Mouse (Mus musculus): ENCODE measurements at regions not wholly inside any gene's neighbourhood (a gene's known extent, or its start where the extent isn't known, plus 50 kb on each side); places are given as distances from the start of the nearest gene placed in this dataset.

- DNase-seq (ENCODE audit: low spot score in 2 of 2) = no peak
These were observed 88.8 kb downstream of the Bms1 start for GRCm38 (mm10) chr6:118330496-118330895.

- no peak for DNase-seq (ENCODE audit: low spot score in 2 of 2)
These were observed 91.8 kb downstream of the Bms1 start for GRCm38 (mm10) chr6:118327458-118327857.

GRCm38 (mm10) chr6:118325681-118326080 lies 93.6 kb downstream of the Bms1 start:
- DNase-seq (ENCODE audit: low spot score in 2 of 2) = no peak

- peak in 1 of 2 experiments; percentile 46 for DNase-seq (ENCODE audit: low spot score in 2 of 2)
These were observed 94.7 kb downstream of the Bms1 start for GRCm38 (mm10) chr6:118324559-118324958.

GRCm38 (mm10) chr6:118323052-118323451 lies 96.2 kb downstream of the Bms1 start:
- peak in 1 of 2 experiments; percentile 56 for DNase-seq (ENCODE audit: low spot score in 2 of 2)

- DNase-seq (ENCODE audit: low spot score in 2 of 2) = no peak
These were observed 96.6 kb downstream of the Bms1 start for GRCm38 (mm10) chr6:118322631-118323030.

GRCm38 (mm10) chr6:118322061-118322460 lies 97.2 kb downstream of the Bms1 start:
- no peak for DNase-seq (ENCODE audit: low spot score in 2 of 2)

GRCm38 (mm10) chr6:118320021-118320525 lies 99.2 kb downstream of the Bms1 start:
- no peak for DNase-seq (ENCODE audit: low spot score in 2 of 2)

GRCm38 (mm10) chr6:118315881-118316280 lies 103.4 kb downstream of the Bms1 start:
- no peak for DNase-seq (ENCODE audit: low spot score in 2 of 2)

- no peak for DNase-seq (ENCODE audit: low spot score in 2 of 2)
These were observed 104.2 kb downstream of the Bms1 start for GRCm38 (mm10) chr6:118314941-118315687.

GRCm38 (mm10) chr6:118311081-118311480 lies 108.2 kb downstream of the Bms1 start:
- no peak for DNase-seq (ENCODE audit: low spot score in 2 of 2)

GRCm38 (mm10) chr6:118309923-118310322 lies 109.4 kb downstream of the Bms1 start:
- no peak for DNase-seq (ENCODE audit: low spot score in 2 of 2)

GRCm38 (mm10) chr6:118308586-118308985 lies 110.7 kb downstream of the Bms1 start:
- DNase-seq (ENCODE audit: low spot score in 2 of 2) = no peak

GRCm38 (mm10) chr6:118307481-118307880 lies 110.0 kb upstream of the Ret start:
- no peak for DNase-seq (ENCODE audit: low spot score in 2 of 2)

GRCm38 (mm10) chr6:118305209-118305608 lies 107.7 kb upstream of the Ret start:
- no peak for DNase-seq (ENCODE audit: low spot score in 2 of 2)

- DNase-seq (ENCODE audit: low spot score in 2 of 2) = no peak
These were observed 105.3 kb upstream of the Ret start for GRCm38 (mm10) chr6:118302783-118303350.

- no peak for DNase-seq (ENCODE audit: low spot score in 2 of 2)
These were observed 104.6 kb upstream of the Ret start for GRCm38 (mm10) chr6:118301880-118302782.

- DNase-seq (ENCODE audit: low spot score in 2 of 2) = no peak
These were observed 103.3 kb upstream of the Ret start for GRCm38 (mm10) chr6:118300781-118301180.

GRCm38 (mm10) chr6:118297576-118297975 lies 100.1 kb upstream of the Ret start:
- no peak for DNase-seq (ENCODE audit: low spot score in 2 of 2)

GRCm38 (mm10) chr6:118293986-118294385 lies 96.5 kb upstream of the Ret start:
- no peak for DNase-seq (ENCODE audit: low spot score in 2 of 2)

- no peak for DNase-seq (ENCODE audit: low spot score in 2 of 2)
These were observed 95.4 kb upstream of the Ret start for GRCm38 (mm10) chr6:118292928-118293327.

- DNase-seq (ENCODE audit: low spot score in 2 of 2) = no peak
These were observed 94.8 kb upstream of the Ret start for GRCm38 (mm10) chr6:118292272-118292671.

Measured in gastrocnemius, postnatal 4 days (tissue).